Mouse (Mus musculus): ENCODE measurements around the gene Cfdp1. TPM values are rescaled to one million over a fixed set of nuclear protein-coding genes. Genes with fewer than 3 reads are reported as not detected.

The Cfdp1 gene
- total and polyA plus RNA-seq, 2 experiments from 2014 or later = 24.9 to 170 TPM

DNA sequence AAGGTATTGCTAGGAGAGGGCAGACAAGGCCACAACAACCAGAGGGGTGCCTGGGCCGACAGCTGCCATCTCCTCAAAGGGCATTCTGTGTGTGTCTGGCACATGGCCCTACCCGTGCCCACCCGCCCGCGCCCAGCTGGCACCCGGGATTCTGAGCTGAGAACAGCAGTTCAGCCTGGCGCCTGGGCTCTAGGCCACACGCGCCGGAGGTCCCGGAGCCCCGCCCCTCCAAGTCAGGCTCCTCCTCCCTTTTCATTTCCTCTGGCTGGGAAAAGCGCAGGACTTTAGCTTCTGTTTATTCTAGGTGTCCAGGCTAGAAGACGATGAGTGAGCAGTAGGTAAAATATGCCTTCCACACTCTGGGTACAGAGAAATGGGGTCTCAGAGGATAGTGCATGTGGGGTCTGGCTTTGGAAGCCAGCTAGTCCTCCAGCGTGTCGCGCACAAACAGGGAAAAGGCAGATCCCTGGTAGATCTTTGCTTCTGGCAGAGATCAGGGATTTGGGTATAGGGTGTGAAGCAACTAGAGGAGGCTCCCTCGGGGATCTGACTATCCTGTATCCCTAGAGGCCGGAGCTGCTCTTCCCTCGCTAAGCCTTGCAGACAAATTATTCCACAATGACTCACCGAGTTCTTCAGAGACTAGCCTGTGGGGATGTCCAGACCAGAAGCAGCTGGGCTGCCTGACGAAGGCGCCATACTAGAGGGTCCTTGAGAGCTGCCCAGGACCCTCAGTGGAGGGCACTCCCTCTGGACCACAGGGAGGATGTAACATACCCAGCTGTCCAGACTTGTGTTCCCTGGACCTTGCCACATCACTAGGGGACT lies 108.3 kb downstream of the Cfdp1 start:
- peak overlapping the region; percentile 57 for H3K27ac ChIP-seq
- no peaks in the 10 kb centered on the region for H3K9me3 ChIP-seq (ENCODE audit: low read length)
- TF ChIP-seq CTCF (IDR thresholded peaks at IDR 0.05; ENCODE audit: low read depth) = no peak
- H3K4me1 ChIP-seq (ENCODE audit: insufficient read depth, low read length) = peaks cover 39% of the 10 kb centered on the region
- H3K9ac ChIP-seq (replicated peaks; ENCODE audit: low read length) = no peak overlapping the region
- H3K27me3 ChIP-seq (ENCODE audit: insufficient read depth, low read length) = no peaks in the 10 kb centered on the region
- peak overlapping the region; percentile 8; the same call in 1 of the 2 replicates for H3K4me3 ChIP-seq (ENCODE audit: low read length)
- H3K36me3 ChIP-seq (ENCODE audit: insufficient read depth, low read length) = no peaks in the 10 kb centered on the region
- DNase-seq (ENCODE audit: low spot score) (peak; percentile 89), ATAC-seq (peak; percentile 79)
- H3K4me2 ChIP-seq (ENCODE audit: low read depth, low read length) = peak overlapping the region; percentile 40
- 4% methylated on average over 23 of the region's 23 CpGs for WGBS

DNA sequence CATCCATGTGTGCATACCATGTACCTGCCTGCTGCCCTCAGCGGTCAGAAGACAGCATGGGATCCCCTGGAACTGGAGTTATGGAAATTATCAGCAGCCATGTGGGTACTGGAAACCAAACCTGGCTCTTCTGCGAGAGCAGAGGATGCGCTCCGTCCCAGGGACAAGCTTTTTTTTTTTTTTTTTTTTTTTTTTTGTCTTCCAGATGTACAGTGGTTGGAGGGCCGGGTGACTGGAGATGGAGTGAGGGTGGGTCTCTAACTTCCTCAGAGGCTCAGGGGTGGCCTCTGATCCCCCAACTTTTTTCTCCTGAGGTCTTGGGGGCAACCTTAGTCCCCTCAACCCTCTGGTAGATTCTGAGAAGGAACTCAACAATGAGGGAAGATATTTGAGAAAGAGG lies 109.0 kb downstream of the Cfdp1 start:
- ATAC-seq = no peak
- peaks cover 44% of the 10 kb centered on the region for H3K4me1 ChIP-seq (ENCODE audit: insufficient read depth, low read length)
- H3K36me3 ChIP-seq (ENCODE audit: insufficient read depth, low read length) = no peaks in the 10 kb centered on the region
- H3K4me3 ChIP-seq (ENCODE audit: low read length) = no peak overlapping the region
- WGBS = 43% methylated on average over 5 of the region's 5 CpGs
- H3K9me3 ChIP-seq (ENCODE audit: low read length) = no peaks in the 10 kb centered on the region
- peak overlapping the region; percentile 40 for H3K4me2 ChIP-seq (ENCODE audit: low read depth, low read length)
- no peak for TF ChIP-seq CTCF (IDR thresholded peaks at IDR 0.05; ENCODE audit: low read depth)
- H3K27ac ChIP-seq = peak overlapping the region; percentile 57; the same call in 1 of the 2 replicates
- H3K27me3 ChIP-seq (ENCODE audit: insufficient read depth, low read length) = no peaks in the 10 kb centered on the region
- no peak overlapping the region for H3K9ac ChIP-seq (replicated peaks; ENCODE audit: low read length)
- DNase-seq (ENCODE audit: low spot score) = no peak

DNA sequence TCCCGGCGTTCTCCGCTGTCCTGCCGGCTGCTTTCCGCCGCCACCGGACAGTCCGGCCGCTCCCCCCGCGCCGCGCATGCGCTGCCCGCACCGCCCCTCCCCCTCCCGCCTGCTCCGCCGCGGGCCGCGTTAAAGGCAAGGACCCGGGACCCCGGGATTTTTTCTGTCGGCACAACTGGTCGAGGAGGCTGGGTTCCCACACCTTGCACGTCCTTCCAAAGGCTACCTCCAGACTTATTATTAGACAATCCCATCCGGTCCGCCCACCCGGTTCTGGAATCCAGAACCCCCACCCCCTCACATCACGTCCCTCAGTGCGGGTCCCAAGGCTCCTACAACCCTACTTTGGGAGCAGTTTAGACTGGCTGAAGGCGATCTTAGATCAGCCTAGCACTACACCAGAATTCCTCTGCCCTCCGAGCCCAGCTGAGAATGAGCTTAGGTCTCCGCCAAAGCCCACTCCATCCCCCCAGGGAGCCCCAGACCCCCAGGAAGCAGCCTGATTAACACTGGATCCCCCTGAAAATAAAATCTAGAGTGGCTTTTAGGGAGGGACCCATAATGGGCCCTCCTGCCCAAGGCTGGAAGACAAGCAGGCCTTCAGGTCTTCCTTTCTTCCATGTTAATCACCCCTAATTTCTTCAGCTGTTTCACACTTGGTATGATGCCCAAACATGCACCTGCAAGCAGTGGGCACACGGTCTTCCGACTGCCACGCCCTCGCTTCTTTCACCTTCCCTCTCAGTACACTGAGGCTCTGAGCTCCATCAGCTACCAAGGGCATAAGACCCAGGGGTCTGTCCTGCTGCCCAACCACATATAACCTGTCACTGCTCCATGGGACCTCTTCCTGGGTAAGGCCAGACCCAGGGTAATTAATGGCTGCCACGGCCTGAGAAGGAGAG lies 110.0 kb downstream of the Cfdp1 start, which contains the start of gene Bcar1:
Gene Bcar1, minus strand, starts transcription at position 18 of the 905 bp plus-strand sequence.
- H3K27ac ChIP-seq = peak within 1 kb of the TSS; percentile 81
- H3K36me3 ChIP-seq (ENCODE audit: insufficient read depth, low read length) = no peaks in the 10 kb centered on the region
- H3K27me3 ChIP-seq (ENCODE audit: insufficient read depth, low read length) = no peaks in the 10 kb centered on the region
- H3K9ac ChIP-seq (replicated peaks; ENCODE audit: low read length) = peak within 1 kb of the TSS; percentile 91
- H3K4me3 ChIP-seq (ENCODE audit: low read length) = peak within 1 kb of the TSS; percentile 90
- no peak for TF ChIP-seq CTCF (IDR thresholded peaks at IDR 0.05; ENCODE audit: low read depth)
- no peaks in the 10 kb centered on the region for H3K9me3 ChIP-seq (ENCODE audit: low read length)
- ATAC-seq = peak; percentile 48
- peak within 1 kb of the TSS; percentile 74 for H3K4me2 ChIP-seq (ENCODE audit: low read depth, low read length)
- peaks cover 53% of the 10 kb centered on the region for H3K4me1 ChIP-seq (ENCODE audit: insufficient read depth, low read length)
- DNase-seq (ENCODE audit: low spot score) = peak; percentile 91
- WGBS = 9% methylated on average over 39 of the region's 40 CpGs

DNA sequence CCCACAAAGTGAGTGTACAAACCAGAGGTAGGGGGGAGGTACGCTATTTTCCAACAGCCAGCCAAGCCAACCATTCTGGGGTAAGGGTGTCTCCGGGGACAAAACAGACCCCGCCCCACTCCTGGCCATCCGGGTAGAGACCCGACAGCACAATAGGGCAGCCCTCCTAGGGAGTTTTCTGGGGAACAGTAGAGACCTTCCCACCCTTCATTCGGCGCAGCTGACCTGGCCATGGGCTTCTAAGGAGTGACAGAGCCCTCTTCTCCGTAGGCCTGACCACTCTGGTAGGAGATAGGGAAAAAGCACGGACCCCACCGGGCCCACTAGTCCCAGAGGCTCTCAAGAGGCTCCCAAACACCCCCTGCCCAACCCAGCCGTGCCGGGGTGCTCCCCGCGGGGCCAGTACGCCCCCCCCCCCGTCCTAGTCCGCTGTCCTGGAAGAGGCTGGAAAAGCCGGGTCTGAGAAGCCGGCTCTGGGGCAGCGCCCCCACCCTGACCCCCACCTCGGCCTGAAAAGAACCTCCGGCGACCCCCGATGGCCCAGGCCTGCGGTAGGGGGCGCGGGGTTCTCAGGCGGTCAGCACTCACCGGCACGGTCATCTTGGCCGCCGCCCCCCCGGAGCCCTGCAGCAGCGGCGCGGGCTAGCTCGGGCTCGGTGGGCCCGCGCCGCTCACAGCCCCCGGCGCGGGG lies 110.8 kb downstream of the Cfdp1 start:
- H3K27ac ChIP-seq = peak overlapping the region; percentile 81
- peak overlapping the region; percentile 91 for H3K9ac ChIP-seq (replicated peaks; ENCODE audit: low read length)
- no peaks in the 10 kb centered on the region for H3K27me3 ChIP-seq (ENCODE audit: insufficient read depth, low read length)
- no peaks in the 10 kb centered on the region for H3K9me3 ChIP-seq (ENCODE audit: low read length)
- DNase-seq (ENCODE audit: low spot score) = peak; percentile 42
- H3K4me1 ChIP-seq (ENCODE audit: insufficient read depth, low read length) = peaks cover 53% of the 10 kb centered on the region
- WGBS = under 1% methylated on average over 37 of the region's 44 CpGs
- H3K4me3 ChIP-seq (ENCODE audit: low read length) = peak overlapping the region; percentile 90
- ATAC-seq = peak; percentile 19; the same call in 1 of the 2 replicates
- TF ChIP-seq CTCF (IDR thresholded peaks at IDR 0.05; ENCODE audit: low read depth) = no peak
- H3K4me2 ChIP-seq (ENCODE audit: low read depth, low read length) = peak overlapping the region; percentile 74
- no peaks in the 10 kb centered on the region for H3K36me3 ChIP-seq (ENCODE audit: insufficient read depth, low read length)

DNA sequence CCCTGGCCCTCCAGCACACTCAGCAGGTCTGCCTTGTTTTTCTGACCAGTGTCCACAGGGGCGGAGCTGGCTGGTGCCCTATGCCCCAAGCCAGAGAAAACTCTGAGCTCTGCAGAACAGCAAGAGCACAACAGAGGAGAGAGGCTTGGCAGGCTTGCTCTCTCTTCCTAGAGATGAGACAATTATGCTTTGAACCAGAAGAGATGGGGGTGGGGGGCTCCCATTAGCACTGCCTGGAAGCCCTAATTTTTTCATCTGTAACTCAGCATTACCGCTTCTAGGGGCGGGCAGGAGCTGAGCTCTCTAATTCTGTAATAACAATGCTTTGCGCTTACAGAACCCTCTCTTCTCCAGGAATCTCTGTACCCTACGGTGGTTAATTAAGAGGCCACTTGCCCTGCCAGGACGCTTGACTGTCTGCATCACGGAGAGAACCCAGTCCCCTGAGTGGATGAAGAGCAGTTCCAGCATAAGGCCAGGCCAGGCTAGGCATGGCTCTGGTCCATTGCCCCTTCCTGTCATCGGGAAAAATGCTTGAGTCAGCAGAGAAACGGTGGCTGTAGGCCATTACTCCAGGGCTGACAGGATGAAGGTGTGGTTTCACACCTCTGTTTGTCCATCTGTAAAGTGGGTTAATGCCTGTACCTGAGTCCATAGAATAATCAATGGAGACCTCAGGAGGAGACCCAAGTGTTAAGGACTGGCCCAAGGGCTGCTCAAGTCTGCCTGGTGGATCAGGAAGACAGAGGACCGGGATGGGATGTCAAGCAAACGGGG lies 111.6 kb downstream of the Cfdp1 start:
- Histone ChIP-seq H3K4me1 (ENCODE audit: insufficient read depth, low read length) (peaks cover 53% of the 10 kb centered on the region), H3K9ac (replicated peaks; ENCODE audit: low read length) (peak overlapping the region; percentile 91), H3K4me3 (ENCODE audit: low read length) (peak overlapping the region; percentile 90), H3K4me2 (ENCODE audit: low read depth, low read length) (peak overlapping the region; percentile 74), H3K27me3 (ENCODE audit: insufficient read depth, low read length) (no peaks in the 10 kb centered on the region), H3K36me3 (ENCODE audit: insufficient read depth, low read length) (no peaks in the 10 kb centered on the region), H3K9me3 (ENCODE audit: low read length) (no peaks in the 10 kb centered on the region), H3K27ac (peak overlapping the region; percentile 81)
- ATAC-seq (peak; percentile 14; the same call in 1 of the 2 replicates), DNase-seq (ENCODE audit: low spot score) (peak; percentile 59)
- WGBS = 8% methylated on average over 11 of the region's 11 CpGs
- no peak for TF ChIP-seq CTCF (IDR thresholded peaks at IDR 0.05; ENCODE audit: low read depth)
